Mouse (Mus musculus) midbrain, embryonic 10.5 days (tissue): ENCODE measurements around the gene Chmp1a. TPM values are rescaled to one million over a fixed set of nuclear protein-coding genes. Genes with fewer than 3 reads are reported as not detected.
"Not testable (repeated sequence)": the region's sequence is repeated elsewhere in the genome, so short reads cannot be mapped to it uniquely, and the experiment has no call there.

ENCODE experiments used
- DNase-seq: peaks from one replicate; pipeline ENCODE4 v3.0.0-alpha.2; 2017; ENCODE audit warnings: low spot score
- H3K27ac ChIP-seq: fragments of 300-500 bp; sonication (generic); replicated peaks from 2 replicates; pipeline ENCODE4 v1.5.1; 2016; ENCODE audit warnings: mild to moderate bottlenecking
- H3K27me3 ChIP-seq: fragments of 300-500 bp; sonication (generic); 2 replicates; pipeline ENCODE4 v1.6.1; 2016; ENCODE audit warnings: low read depth, mild to moderate bottlenecking; ENCODE audit not compliant: poor library complexity, severe bottlenecking
- H3K36me3 ChIP-seq: fragments of 300-500 bp; sonication (generic); 2 replicates; pipeline ENCODE4 v1.6.1; 2016; ENCODE audit warnings: mild to moderate bottlenecking, moderate library complexity
- H3K4me1 ChIP-seq: fragments of 300-500 bp; sonication (generic); 2 replicates; pipeline ENCODE4 v1.6.1; 2016
- H3K4me3 ChIP-seq: fragments of 300-500 bp; sonication (generic); 2 replicates; pipeline ENCODE4 v1.5.1; 2016; ENCODE audit warnings: mild to moderate bottlenecking, moderate library complexity
- H3K9me3 ChIP-seq: fragments of 300-500 bp; sonication (generic); replicated peaks from 2 replicates; pipeline ENCODE4 v1.6.1; 2016; ENCODE audit warnings: mild to moderate bottlenecking
- WGBS: fragments of 180-500 bp; shearing (Covaris S2); methylation state at CpG from one replicate; pipeline ENCODE4 v1.1.7; 2016; 5-methylcytosine and 5-hydroxymethylcytosine counted together
- polyA plus RNA-seq: library from polyadenylated mRNA; unstranded; fragments of >200 nt; fragmentation: Nextera tagmentation; extraction: Ambion mirVana; gene quantifications from 2 replicates; pipeline ENCODE4 v1.2.1, GENCODE M21; 2016

Gene Chmp1a
- polyA plus RNA-seq, 1 experiment from 2014 or later, result 139 TPM

DNA sequence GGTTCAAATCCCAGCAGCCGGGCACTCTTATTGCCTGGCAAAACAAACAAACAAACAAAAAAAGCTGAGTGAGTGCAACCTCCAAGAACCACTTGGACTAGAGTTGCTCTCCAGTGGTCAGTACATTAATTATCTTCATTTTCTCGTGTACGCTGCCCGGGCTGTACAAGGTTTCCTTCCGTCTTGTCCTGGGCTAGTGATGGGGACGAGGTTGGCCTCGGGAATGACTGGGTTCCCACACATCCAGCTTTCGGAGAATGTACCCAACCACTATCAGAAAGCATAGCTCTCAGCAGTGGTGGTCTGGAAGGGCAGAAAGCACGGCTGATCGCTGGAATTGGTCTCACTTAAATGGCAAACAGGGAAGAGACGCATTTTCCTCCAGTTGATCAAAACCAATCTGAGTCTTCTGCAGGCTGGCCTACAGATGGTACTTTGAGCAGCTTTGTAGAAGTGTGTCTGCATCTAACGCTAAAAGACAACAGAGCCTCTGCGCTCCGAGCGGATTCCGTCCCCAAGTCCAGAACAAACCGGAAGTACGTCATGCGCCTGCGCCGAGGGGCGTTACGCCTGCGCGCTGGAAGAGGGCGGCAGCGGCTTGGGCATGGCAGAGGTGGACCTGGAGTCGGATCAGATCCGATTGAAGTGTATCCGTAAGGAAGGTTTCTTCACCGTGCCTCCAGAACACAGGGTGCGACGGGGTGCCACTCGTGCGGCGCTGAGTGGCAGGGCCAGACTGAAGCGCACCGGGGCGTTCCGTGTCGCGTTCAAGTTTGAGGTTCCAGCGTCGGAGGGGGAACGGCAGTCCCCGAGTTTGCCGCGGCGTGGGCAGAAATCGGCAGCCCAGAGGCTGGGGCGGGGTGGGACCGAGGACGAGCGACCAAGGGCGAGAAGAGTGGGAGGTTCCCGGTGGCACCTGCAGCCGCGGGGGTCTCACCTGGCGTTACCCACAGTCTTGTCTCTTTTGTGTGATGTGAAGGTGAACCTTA is 12.0 kb upstream of the Chmp1a start, which contains the start of gene Cdk10:
TSS of gene Cdk10 (plus strand) at position 565 of the 989 bp plus-strand sequence.
- Histone ChIP-seq H3K4me3 (peak within 1 kb of the TSS; percentile 95), H3K27ac (peak within 1 kb of the TSS; percentile 90)
- WGBS, result 4% methylated on average over 59 of the region's 59 CpGs

DNA sequence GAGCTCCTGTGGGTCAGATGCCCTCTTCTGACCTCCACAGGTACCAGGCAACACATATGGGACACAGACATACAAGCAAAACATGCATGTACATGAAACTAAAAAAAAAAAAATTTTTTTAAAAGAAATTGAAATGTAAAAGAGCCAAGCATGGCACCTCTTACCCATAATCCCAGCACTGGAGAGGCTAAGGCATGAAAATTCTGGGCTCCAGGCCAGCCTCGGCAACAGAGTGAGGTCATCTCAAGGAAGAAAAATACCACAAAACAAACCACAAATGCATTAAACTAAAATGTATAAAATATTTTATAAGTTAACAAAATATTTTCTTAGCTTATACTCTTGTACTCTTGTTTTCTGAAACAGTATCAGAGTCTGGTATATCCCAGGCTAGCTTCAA is 8.4 kb upstream of the Chmp1a start:
- no peak for DNase-seq
- Histone ChIP-seq H3K27me3 (no peaks in the 10 kb centered on the region), H3K36me3 (no peaks in the 10 kb centered on the region), H3K27ac (no peak overlapping the region), H3K4me3 (no peak overlapping the region), H3K9me3 (no peaks in the 10 kb centered on the region), H3K4me1 (peaks cover 18% of the 10 kb centered on the region)
- WGBS, result 93% methylated on average over 1 of the region's 1 CpGs

More for the DNA sequence above, 12.0 kb upstream of the Chmp1a start, which contains the start of gene Cdk10:
- Histone ChIP-seq H3K9me3 (no peaks in the 10 kb centered on the region), H3K4me1 (peaks cover 19% of the 10 kb centered on the region), H3K27me3 (no peaks in the 10 kb centered on the region), H3K36me3 (peaks cover 30% of the 10 kb centered on the region)
- peak; percentile 92 for DNase-seq

DNA sequence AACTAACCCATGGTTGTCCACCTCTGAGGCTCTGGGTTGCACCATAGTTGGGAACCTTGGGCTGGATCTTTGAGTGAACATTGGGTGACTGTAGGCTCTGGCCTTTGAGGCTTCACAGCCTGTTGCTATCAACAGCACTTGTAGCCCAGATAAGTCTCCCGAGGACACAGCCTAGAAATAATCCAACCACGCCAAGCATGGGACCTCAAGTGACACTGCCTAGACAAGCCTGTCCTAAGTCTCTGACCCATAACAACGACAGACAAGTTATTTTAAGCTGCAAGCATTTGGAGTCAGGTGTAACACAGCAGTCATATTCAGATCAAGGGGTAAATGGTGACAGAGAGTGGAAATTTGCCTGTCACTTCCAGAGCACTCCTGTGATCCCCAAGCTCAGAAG is 2.9 kb upstream of the Chmp1a start:
- Histone ChIP-seq H3K27ac (no peak overlapping the region), H3K36me3 (no peaks in the 10 kb centered on the region), H3K4me3 (no peak overlapping the region), H3K27me3 (no peaks in the 10 kb centered on the region), H3K4me1 (peaks cover 28% of the 10 kb centered on the region), H3K9me3 (no peaks in the 10 kb centered on the region)
- no peak for DNase-seq
- WGBS, result 84% methylated on average over 3 of the region's 3 CpGs

DNA sequence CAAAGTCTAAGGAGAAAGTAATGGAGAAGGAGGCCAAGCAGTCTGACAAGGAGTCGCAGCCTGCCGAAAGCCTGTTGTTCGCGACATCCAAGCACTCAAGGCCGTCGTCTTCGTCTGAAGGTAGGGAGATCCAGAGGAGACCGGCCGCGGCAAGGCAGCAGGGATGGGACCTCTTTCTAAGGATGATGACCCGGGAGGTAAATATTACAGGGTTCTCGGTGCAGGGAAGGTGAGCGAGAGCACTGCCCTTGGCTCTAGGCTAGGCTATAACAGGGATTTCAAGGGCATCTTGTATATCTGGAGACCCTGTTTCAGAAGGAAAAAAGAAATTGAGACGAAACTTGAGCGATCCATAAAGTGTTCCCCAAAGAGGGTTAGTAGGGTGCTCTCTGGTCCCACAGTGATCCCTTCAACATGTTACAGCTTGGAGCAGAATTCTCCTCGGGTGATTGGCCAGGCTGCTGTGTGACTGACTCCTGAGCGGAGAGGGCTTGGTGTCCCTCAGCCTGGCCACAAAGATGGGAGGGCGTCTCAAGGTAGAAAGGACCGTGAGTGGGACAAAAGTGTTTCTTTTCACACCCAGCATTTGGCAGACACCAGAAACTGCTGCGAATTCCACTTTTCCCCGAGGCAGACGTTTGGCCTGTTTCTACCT is 682 bp upstream of the Chmp1a start:
- peaks cover 28% of the 10 kb centered on the region for H3K4me1 ChIP-seq
- peaks cover 21% of the 10 kb centered on the region for H3K36me3 ChIP-seq
- whole genome bisulfite sequencing, result 25% methylated on average over 22 of the region's 22 CpGs

DNA sequence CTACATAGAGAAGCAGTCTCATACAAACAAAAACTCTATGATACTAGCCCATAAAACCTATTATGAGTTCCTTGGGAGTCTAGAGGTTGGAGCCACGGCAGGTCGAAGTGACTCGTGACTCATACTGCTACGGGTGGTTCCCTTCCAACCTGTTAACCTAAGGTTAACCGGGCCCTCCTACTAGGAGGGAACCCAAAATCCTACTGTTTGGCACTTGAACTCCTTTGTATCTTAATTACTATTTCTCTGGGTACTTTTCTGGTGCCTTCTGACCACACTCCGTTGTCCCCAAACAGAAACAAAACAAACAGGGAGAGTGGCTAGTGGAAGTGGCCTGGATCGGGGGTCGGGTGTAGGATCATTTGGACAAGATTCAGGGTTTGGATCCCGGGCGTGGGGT is 687 bp downstream of the Chmp1a start:
- H3K27me3 ChIP-seq, result no peaks in the 10 kb centered on the region
- 60% methylated on average over 10 of the region's 10 CpGs for WGBS
- H3K27ac ChIP-seq, result peak overlapping the region; percentile 87
- H3K4me1 ChIP-seq, result peaks cover 28% of the 10 kb centered on the region
- peaks cover 35% of the 10 kb centered on the region for H3K36me3 ChIP-seq
- DNase-seq, result no peak
- H3K4me3 ChIP-seq, result peak overlapping the region; percentile 99
- H3K9me3 ChIP-seq, result no peaks in the 10 kb centered on the region

More for the DNA sequence above, 682 bp upstream of the Chmp1a start:
- no peaks in the 10 kb centered on the region for H3K27me3 ChIP-seq
- H3K27ac ChIP-seq, result peak overlapping the region; percentile 87
- H3K9me3 ChIP-seq, result no peaks in the 10 kb centered on the region
- DNase-seq, result no peak
- peak overlapping the region; percentile 99 for H3K4me3 ChIP-seq

DNA sequence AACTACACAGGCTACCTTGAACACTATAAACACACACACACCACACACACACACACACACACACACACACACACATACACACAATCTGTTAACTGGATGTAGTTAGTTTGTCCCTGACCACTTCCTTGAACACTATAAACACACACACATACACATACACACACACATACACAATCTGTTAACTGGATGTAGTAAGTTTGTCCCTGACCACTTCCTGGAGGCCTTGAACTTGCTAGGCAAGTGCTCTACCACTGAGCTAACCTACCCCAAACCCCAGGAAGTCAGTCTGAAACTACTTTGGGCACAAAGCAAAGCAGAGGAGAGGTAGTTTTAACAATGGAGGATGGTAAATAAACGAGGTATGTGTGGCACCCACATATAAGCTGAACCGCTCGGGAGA is 9.0 kb downstream of the Chmp1a start:
- no peak for DNase-seq
- WGBS, result 95% methylated on average over 3 of the region's 3 CpGs
- H3K9me3 ChIP-seq, result no peaks in the 10 kb centered on the region
- no peak overlapping the region for H3K4me3 ChIP-seq
- no peak overlapping the region for H3K27ac ChIP-seq
- no peaks in the 10 kb centered on the region for H3K4me1 ChIP-seq
- H3K36me3 ChIP-seq, result peaks cover 48% of the 10 kb centered on the region
- H3K27me3 ChIP-seq, result no peaks in the 10 kb centered on the region

DNA sequence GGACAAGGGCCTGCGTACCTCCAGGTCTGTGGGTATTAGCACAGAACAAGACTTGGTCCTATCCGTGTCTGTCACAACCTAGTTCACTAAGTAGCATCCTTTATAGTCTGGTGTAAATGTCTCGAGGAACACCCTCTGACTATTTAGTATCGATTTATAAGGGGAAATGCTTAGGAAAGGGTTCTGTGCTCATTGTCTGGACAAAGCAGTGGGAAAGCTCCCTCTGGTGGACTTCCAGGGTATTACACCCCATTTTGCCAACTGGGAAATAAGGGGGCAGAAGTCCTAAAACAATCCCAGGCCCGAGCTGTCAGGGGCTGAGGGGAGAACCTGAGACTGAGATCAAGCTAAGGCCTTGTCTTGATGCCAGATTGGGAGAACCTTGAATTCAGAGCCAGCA is 10.3 kb downstream of the Chmp1a start:
- Histone ChIP-seq H3K4me1 (no peaks in the 10 kb centered on the region), H3K27ac (no peak overlapping the region)
- 35% methylated on average over 5 of the region's 5 CpGs for WGBS

DNA sequence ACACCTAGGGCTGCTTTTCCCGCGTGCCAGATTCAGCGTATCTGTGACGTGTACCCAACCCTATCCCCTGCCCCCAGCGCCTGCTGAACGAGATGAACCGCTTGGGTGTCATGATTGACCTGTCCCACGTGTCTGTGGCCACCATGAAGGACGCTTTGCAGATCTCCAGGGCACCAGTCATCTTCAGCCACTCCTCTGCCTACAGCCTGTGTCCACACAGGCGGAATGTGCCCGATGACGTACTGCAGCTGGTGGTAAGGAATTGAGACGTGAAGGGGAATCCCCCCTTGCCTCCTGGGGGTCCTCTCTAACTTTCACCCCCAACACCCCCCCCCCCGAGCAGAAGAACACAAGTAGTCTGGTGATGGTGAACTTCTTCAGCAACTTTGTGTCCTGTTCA is 12.7 kb downstream of the Chmp1a start:
- WGBS, result 78% methylated on average over 14 of the region's 14 CpGs
- H3K9me3 ChIP-seq, result no peaks in the 10 kb centered on the region
- H3K36me3 ChIP-seq, result peaks cover 13% of the 10 kb centered on the region
- H3K27ac ChIP-seq, result no peak overlapping the region
- no peaks in the 10 kb centered on the region for H3K27me3 ChIP-seq
- H3K4me1 ChIP-seq, result no peaks in the 10 kb centered on the region
- H3K4me3 ChIP-seq, result no peak overlapping the region
- DNase-seq, result no peak

More for the DNA sequence above, 10.3 kb downstream of the Chmp1a start:
- Histone ChIP-seq H3K4me3 (no peak overlapping the region), H3K27me3 (no peaks in the 10 kb centered on the region), H3K9me3 (no peaks in the 10 kb centered on the region), H3K36me3 (peaks cover 35% of the 10 kb centered on the region)
- peak; percentile 81 for DNase-seq

DNA sequence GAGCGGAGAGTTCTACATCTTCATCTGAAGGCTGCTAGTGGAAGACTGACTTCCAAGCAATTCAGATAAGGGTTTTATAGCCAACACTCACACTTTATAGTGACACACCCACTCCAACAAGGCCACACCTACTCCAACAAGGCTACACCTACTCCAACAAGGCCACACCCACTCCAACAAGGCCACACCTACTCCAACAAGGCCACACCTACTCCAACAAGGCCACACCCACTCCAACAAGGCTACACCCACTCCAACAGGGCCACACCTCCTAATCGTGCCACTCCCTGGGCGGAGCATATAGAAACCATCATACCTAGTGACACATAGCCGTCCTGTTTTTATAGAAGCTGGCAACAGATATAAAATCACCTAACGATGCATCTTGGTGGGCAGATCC is 15.5 kb downstream of the Chmp1a start:
- H3K9me3 ChIP-seq, H3K4me1 ChIP-seq, H3K27me3 ChIP-seq, DNase-seq, H3K27ac ChIP-seq, H3K4me3 ChIP-seq, H3K36me3 ChIP-seq: not testable (repeated sequence)
- 82% methylated on average over 5 of the region's 5 CpGs for WGBS

DNA sequence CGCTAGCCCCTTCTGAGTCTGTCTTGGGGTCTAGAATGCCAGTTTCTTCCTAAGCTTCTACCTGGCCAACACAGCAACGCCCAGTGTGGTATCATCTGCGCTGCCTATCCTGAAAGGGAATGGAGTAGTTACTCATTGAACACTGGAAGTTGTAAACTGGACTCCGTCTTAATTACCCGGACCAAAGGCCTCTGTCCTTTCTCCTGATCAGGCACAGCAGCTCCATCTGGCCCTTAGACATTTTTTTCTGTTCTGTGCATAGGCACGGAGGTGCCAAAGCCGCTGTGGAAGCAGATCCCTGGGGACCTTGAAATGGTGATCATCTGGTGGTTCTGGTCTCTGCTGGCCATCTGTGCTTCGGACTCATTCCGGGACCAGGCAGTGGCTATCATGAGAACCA is 18.8 kb downstream of the Chmp1a start:
- Histone ChIP-seq H3K9me3 (no peaks in the 10 kb centered on the region), H3K4me1 (peaks cover 6% of the 10 kb centered on the region; the same call in 1 of the 2 replicates), H3K4me3 (no peak overlapping the region), H3K36me3 (no peaks in the 10 kb centered on the region), H3K27ac (no peak overlapping the region), H3K27me3 (0 out of 2 replicates have a peak, but pooled peaks cover 3% of the 10 kb centered on the region)
- DNase-seq, result no peak
- WGBS, result 93% methylated on average over 9 of the region's 9 CpGs

DNA sequence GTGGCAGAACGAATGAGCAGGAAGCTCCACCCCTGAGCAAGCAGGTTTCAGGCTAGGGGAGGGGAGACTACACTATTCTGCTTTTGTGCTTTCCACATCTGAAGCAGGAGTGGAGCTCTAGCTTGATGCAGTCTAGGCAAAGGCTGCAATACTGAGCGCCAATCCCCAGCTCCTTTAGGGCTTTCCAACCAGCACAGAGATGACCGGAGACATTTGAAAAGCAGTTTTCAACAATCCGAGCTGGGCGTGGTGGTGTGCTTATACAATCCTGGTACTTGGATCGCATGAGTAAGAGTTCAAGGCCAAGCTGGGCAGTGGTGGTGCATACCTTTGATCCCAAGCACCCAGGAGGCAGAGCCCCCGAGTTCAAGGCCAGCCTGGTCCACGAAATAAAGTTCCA is 20.7 kb downstream of the Chmp1a start:
- H3K27ac ChIP-seq, result no peak overlapping the region
- no peaks in the 10 kb centered on the region for H3K9me3 ChIP-seq
- 63% methylated on average over 8 of the region's 8 CpGs for WGBS
- peaks cover 6% of the 10 kb centered on the region; the same call in 1 of the 2 replicates for H3K4me1 ChIP-seq
- no peak for DNase-seq
- H3K27me3 ChIP-seq, result 0 out of 2 replicates have a peak, but pooled peaks cover 3% of the 10 kb centered on the region
- H3K4me3 ChIP-seq, result no peak overlapping the region
- H3K36me3 ChIP-seq, result no peaks in the 10 kb centered on the region

DNA sequence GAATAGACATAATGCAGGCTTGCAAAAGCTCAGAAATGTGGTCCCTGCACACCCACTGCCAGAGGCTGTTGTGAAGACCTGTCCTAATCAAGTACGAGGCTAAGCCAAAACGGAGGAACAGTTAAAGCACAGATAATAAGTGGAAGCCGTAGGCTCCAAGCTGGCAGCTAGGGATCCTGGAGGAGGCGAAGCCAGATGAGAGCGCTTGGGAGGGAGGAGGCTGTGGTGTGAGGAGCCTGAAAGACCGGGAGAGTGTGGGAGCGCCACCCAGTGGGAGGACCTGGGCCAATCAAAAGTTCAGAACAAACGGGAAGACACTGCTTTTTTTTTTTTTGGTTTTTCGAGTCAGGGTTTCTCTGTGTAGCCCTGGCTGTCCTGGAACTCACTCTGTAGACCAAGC is 21.9 kb downstream of the Chmp1a start:
- Histone ChIP-seq H3K4me3 (no peak overlapping the region), H3K4me1 (peaks cover 7% of the 10 kb centered on the region), H3K36me3 (no peaks in the 10 kb centered on the region), H3K27me3 (0 out of 2 replicates have a peak, but pooled peaks cover 3% of the 10 kb centered on the region), H3K9me3 (no peaks in the 10 kb centered on the region), H3K27ac (peak overlapping the region; percentile 15; the same call in 1 of the 2 replicates)
- whole genome bisulfite sequencing, result 3% methylated on average over 9 of the region's 9 CpGs
- peak; percentile 81 for DNase-seq
